Mouse (Mus musculus): ENCODE results near the gene Sec31a. TPM values are rescaled to one million over a fixed set of nuclear protein-coding genes. Genes with fewer than 3 reads are reported as not detected.

Gene Sec31a
- polyA plus RNA-seq, 3 experiments from 2014 or later, result 71.1 to 124 (median 73.2) TPM

DNA sequence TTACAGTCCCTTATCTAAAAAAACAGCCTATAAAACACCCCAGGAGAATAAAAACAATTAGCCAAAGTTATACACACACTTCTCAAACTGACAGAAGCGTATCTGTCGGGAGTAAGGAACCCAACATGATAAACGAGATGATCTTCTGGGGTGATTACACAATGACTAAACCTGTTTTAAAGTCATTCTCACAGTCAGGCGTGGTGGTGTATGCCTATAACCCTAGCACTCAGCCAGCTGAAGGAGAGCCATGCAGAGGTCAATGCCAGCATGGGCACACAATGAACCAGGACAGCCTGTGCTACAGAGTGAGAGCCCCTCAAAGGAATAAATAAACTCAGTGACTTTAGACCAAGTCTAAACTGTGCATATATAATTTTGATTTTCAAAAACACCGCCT is 7.5 kb downstream of the Sec31a start:
- no peak for ATAC-seq

DNA sequence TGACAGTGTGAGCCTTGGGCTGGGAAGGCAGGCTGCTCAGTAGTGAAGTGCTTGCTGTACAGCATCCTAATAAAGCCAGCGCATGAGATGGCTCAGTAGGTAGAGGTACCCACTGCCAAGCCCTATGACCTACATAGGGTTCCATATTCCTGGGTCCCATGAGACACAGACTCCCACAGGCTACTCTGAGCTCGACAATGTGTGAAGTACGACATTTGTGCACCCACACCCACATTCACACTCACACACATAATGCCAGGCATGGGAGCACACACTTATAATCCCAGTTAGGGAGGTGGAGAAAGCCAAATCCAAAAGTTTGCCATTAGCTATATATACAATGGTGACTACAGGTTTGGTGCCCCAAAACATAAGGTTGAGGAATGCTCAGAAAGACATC is 19.3 kb downstream of the Sec31a start:
- no peak for ATAC-seq

DNA sequence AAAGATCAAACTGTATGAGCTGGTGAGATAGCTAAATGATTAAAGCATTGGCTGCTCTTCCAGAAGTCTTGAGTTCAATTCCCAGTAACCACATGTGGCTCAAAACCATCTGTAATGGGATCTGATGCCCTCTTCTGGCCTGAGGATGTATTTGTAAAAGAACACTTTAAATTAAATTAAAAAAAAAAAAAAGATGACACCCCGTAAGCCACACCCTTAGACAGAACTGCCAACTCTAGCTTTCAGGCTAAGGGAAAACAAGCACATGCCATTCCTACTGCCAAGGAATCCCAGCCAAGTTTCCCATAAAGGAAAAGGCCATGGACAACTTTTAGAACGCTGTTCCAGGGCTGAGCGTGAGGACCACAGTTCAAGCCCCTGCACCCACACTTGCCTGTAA is 22.4 kb downstream of the Sec31a start:
- ATAC-seq, result no peak

DNA sequence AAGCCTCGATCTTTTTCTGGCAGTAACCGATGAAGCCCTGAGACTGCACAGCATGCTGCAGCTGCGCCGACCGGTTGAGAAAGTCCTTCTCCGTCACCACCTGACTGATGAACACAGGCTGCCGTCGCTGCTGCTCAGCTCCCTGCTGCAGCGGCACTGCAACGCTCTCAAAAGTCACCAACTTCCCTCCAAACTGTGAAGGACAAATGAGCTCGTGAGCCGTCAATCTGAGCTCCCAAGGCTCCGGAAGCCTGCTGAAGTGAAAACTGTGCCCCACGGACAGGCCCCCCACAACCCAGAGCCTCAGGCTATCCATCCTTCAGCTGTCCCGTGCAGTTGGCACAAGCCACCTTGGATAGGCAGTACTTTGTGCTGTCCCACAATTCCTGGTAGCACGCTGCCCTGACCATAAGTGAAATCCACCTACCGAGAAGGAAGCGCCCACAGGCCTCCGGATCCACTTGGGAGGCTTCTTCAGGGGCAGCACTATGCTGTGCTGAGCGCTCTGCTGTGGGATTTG is 23.5 kb downstream of the Sec31a start:
- ATAC-seq, result no peak

DNA sequence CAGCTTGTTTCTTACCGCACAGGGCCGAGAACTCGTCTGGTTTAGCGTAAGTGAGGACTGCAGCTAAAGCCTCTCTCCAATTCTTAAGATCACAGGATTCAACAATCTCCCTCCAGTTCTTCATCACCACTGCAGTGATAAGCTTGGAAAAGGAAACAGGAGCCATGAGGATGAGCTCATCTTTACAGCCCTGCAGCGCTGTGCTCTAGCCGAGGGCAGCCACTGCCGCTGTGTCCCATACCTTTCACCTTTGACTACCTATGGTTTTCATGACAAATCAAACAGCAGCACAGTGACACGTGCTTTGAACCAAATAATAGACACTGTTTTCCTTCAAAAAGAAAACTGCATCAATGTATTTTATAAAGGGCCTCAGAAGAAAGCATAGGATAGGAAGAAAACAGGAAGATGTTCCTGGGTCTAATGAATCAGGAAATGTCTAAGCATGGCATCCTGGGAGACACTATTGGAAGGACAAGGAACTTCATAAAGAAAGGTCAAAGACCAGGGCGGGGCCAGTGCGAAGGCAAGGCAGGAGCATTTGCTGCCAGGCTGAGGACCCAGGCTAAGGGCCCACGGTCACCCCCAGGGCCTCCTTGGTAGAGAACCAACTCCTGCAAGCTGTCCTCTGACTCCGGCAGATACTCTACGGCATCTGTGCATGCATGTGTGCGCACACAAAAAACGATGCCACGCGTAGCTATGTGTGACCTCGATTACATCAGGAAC is 32.1 kb downstream of the Sec31a start:
- ATAC-seq, result no peak

DNA sequence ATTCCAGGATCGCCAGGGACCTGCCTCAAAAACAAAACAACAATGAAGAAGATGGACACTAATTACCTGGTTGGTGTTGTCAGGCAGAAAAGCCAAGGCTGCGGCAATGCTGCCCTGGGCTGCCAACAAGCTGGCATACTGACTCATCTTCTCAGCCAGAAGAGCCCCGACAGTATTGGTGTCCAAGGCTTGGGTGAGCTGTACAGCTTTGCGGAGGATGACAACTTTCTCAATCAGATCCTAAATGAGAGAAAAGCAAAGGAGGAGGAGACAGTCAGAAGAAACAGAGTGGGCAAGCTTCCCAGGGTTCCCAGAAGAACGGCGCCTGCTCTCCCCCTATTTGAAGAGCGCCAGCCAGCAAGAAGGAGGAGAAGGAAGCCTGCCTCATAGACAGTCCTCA is 34.9 kb downstream of the Sec31a start:
- ATAC-seq, result no peak

DNA sequence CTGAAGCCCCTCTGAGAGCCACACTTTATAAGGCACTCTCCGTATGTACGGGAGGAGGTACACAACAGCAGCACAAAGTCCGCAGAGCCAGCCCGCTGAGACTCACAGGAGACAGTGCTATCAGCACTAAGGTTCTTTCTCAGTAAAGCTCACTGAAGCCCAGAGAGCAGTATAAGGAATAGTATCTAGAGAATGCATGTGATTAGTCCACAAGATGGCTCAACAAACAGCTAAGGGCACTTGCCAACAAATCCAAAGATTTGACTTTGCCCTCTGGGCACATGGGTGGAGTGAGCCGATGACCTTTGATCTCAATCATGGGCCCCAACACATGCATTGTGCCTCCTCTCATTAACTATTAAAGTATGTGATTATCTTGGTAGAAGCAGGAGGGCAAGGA is 35.8 kb downstream of the Sec31a start:
- no peak for ATAC-seq

DNA sequence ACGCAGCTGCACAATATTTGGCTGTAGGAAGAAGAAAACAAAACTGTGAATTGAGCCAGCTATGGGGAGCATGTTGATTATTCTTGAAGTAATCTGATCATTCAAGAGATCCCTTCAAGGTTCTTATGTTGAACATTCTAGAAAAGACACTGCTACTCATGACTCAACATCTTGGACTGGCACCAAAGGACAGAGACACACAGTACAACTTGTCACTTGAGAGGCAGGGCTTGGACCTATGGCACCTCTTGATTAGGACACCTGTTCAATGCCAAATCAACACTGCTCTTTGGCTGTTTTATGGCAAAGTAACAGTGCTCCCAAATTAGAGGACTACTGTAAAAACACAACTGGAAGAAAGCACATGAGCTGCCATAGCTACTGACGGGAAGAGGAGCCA is 37.1 kb downstream of the Sec31a start:
- ATAC-seq, result no peak

DNA sequence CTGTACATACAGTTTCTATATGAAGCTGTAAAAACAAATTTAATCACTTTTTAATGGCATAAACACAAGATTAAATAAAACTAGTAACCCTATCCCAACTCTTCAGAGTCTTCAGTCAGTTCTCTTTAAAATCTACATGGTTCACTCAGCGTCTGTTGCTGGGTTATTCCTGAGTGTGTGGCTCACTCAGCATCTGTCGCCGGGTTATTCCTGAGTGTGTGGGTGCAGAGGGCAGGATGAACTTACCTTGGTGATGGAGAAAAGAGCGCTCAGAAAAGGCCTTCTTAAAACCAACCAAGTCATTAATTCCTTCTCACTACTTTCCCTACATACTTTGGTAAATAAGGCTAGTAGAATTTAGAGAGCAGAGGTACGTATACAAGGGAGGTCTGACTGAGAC is 37.8 kb downstream of the Sec31a start:
- no peak for ATAC-seq

DNA sequence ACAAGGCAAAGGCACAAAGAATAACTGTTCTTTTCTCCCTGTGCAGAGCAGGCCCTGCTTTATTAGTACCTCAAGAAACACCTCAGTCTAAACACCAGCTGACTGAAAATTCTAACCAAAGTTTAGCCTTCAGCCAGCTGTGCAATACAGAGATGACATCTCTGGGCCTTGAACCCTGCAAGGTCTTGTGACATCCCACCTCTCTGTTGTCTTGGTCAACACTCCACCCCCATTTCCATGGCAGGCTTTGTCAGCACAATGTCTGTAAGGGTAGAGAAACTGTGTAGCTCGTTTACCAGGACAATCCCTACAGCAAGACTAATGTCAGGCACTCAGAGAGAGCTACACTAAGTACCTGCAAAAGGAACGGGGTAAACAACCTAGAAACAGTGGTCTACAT is 38.7 kb downstream of the Sec31a start:
- no peak for ATAC-seq

DNA sequence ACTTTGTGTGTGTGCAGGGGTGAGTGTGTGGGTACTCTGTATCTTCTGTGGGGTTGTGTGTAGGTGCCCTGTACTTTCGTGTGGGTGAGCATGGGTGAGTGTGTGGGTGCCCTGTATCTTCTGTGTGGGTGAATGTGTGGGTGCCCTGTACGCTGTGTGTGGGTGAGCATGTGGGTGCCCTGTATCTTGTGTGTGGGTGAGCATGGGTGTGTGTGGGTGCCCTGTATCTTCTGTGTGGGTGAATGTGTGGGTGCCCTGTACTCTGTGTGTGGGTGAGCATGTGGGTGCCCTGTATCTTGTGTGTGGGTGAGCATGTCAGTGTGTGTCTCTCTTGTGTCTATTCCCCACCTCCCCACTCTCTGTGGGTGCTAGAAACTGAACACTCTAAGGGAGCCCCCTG is 41.3 kb downstream of the Sec31a start:
- ATAC-seq, result no peak

DNA sequence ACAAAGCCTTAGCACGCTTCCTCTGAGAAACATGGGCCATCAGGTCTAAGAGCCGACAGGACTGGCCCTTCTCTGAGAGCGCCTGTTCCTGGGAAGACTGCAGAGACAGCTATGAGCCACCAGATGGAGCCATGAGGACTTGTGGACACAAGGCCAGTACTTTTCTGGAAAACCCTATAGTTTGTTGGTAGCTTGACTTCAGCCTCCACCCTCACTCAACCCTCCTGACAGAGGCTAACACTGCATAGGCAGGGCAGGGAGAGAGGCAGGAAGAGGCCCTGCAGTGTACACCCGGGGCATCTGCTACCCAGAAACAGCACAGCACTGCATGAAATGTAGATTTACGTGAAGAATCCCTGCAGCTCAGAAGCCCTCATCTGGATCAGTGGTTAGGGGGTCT is 42.1 kb downstream of the Sec31a start:
- peak; percentile 65 for ATAC-seq

DNA sequence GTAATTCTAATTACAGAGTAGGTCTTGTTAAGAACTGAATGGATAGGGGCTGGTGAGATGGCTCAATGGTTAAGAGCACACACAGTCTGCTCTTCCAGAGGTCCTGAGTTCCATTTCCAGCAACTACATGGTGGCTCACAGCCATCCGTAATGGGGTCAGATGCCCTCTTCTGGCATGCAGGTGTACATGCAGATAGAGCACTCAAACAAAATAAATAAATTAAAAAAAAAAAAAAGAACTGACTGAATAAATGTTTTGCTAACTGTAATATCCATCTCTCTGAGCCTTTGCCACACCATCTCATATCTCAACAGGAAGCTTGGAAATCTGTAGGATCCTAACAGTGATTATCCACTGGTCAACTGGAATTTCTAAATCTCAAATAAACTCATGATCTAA is 45.1 kb downstream of the Sec31a start:
- ATAC-seq, result no peak

DNA sequence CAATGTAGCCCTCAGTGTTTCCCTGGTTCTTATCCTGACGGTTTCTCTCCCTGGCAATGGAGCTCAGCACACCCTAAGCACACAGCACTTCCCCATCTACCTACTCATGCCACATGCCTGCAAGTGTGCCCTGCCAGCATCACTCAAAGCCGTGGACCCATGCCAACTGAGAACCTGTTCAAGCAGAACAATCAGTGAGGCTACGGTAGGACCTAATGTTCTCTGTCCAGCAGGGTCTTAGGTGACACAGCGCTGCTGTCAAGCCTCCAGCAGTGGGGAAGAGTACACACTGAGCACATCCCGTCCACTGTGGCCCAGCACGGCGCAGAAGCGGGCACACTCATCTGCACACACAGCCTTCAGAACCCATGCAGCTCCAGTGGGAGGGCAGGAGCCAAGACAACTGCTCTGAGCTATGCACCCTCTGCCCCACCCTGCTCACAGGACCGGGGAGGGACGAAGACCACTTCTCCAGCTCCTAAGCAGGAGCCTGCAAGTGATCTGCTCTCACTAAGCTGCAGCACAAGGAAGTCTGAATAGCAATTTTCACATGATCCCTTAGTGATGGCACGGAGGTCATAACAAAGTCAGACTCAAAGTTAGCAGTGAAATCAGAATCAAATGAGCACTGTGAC is 46.1 kb downstream of the Sec31a start:
- ATAC-seq, result no peak

DNA sequence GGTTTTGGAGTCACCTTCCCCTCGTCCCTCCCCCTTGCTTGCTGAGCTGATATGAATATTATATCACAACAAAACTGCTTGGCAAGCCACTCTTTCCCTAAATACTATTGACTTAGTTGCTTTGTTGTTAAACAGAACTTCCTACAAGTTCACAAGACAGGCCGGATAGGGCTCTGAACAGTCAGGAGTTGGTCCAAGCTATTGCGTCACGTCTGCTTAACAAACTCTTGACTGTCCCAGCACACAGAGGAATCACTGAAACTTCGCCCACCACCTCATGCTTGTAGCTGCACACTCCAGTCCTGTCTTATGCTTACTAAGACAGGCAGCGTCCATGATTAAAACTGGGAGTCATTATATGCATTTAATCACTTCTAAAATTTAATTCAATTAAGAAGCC is 46.9 kb downstream of the Sec31a start:
- no peak for ATAC-seq

DNA sequence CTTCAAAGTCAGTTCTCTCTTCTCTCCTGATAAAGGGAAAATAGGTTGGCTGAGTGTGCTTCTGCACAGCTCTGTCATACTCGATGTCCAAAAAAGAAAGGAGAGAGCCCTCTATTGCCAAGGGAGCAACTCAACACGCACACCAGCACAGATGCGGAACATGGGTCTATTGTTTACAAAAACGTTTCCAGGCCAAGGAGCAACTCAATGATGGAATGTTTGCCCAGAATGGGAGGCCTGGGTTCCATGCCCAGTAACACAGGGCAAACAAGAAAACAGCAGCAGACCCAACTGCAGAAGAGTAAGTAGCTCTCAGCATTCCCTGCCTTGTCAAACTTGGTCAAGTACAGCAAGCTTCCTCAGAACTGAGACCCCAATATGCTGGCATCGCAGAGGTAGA is 47.5 kb downstream of the Sec31a start:
- no peak for ATAC-seq

DNA sequence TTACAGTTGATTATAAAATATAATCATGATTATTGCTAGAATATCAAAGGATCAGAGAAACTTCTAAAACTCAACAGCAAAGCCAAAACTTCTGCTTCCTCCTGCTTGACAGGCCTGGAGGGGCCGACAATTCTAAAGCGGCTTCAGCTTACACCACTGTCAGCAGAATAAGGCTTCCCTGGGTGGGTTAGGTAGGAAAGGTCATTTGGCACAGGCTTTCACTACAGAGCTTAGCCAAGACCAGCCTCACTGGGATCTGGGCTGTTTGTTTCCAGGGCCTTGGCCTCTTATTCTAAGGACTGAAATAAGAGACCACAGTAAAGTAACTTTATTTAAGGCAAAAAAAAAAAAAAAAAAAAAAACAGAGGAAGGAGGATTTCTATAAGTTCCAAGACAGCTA is 49.0 kb downstream of the Sec31a start:
- ATAC-seq, result no peak

DNA sequence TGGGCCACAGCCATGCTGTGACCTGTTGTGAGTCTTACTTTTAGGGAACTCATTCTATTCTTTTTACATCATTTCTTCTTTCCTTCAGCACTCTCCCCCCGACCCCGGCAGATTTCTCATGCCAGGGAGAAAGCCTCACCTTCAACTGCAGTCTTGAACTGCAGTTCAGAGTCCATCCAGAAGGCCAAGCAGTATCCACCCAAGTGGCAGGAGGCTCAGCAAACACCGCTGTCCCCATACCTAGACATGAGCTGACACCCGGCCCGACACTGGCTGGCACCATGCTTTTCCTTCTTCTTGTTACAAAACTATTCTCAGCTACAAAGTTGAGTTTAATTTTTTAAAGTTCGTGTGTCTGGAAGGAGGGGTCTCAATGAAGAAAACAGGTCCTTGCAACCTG is 55.7 kb downstream of the Sec31a start:
- no peak for ATAC-seq

DNA sequence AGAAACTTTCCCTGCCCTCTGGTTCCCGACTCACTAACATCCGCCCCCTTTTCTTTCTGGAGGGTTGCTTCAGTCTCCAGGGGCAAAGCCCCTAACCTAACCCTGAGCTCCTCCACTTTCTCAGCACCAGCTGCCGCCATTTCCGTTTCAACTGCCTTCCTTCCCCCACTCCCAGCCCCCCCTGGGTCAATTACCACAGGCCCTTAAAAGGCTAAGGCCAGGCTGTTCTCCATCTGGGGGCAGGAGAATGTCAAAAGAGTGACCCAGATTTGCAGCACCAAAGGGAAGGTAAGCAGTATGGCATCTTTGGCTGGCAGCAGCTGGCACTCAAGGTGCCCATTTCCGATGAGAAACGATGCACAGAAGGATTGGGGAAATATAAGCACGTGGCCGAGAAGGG is 57.7 kb downstream of the Sec31a start:
- ATAC-seq, result no peak

DNA sequence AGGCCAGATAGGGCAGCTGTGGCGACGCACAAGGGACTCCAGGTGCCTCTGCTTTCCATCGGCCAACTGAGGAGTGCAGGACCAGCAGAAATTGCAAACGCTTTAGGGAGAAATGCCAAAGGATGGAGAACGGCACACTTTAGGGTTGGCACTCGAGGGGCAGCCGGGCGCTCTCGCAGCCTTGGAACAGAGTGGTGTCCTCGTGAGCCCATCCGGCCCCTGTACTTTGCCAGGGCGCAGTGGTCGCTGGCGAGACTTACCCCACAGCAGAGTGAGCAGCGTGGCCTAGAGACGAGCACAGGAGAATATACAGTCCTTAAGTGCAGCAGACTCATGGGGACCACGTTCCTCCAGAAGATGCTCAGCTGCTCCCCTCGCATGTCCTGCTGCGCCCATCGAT is 61.4 kb downstream of the Sec31a start:
- no peak for ATAC-seq

DNA sequence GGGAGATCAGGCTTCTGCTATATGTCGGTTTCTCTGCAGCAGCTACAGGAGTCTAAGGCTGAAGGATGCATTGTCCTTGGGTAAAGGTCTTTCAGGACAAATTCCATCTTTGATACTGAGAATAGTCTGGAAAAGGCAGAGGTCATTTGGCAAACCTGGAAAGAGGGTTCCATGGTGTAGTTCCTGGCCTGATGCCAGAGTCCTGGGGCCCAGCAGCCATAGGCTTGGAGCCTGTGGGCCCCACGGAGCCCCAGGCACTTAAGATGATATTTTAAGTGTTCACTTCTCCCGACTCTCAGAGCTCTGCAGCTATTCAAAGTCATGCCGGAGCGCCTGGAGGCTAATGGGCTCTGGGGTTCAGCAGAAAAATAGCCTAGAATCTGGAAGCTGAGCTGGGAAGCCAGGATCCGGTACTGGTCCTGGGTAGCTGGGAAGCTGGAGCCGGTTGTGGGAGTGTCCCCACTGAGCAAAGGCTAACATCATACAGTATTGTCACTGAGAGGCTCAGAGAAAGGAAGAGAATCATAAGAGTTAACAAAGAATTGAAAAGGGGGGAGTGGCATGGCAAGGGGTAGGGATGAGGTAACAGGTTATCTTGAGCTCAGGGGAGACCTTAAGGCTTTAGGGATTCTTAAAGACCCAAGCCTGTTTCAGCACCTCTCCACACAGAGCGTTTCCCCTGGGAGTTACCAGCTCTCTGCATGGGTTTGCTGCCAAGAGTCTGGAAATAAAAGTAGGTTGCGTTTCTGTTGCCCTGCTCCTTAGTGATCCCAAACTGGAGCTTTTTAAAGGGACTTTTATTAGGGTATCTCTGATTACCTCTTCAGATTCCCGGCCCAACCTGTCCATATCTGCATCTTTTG is 62.8 kb downstream of the Sec31a start:
- no peak for ATAC-seq

DNA sequence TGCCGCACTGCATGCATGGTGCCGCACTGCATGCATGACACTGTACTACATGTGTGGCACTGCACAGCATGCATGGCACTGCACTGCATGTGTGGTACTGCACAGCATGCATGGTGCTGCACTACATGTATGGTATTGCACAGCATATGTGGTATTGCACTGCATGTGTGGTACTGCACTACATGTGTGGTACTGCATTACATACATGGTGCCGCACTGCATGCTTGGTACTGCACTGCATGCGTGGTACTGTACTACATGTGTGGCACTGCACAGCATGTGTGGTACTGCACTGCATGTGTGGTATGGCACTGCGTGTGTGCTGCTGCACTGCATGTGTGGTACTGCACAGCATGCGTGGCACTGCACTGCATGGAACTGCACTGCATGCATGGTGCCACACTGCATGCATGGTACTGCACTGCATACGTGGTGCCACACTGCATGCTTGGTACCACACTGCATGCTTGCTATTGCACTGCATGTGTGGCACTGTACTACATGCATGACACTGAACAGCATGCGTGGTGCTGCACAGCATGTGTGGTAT is 65.1 kb downstream of the Sec31a start:
- ATAC-seq, result no peak
